Mouse (Mus musculus) erythroblast, embryonic 14.5 days (primary cell): ENCODE results near the gene Abi1.

Source experiments
- GATA1 ChIP-seq: IDR thresholded peaks from 2 replicates; pipeline ENCODE4 v1.6.1; 2012; ENCODE audit warnings: low read length, inconsistent platforms, mixed read lengths
- TAL1 ChIP-seq: IDR thresholded peaks from 3 replicates; pipeline ENCODE4 v1.6.1; 2012; ENCODE audit warnings: low read length, inconsistent platforms, mixed read lengths

- TF ChIP-seq GATA1 (no peak), TAL1 (no peak)
Measured at GRCm38 (mm10) chr2:22954278-22954677, 85.8 kb downstream of the Abi1 start.
